ENCODE assay signal across 14 mouse cellular contexts in the genomic region with DNA sequence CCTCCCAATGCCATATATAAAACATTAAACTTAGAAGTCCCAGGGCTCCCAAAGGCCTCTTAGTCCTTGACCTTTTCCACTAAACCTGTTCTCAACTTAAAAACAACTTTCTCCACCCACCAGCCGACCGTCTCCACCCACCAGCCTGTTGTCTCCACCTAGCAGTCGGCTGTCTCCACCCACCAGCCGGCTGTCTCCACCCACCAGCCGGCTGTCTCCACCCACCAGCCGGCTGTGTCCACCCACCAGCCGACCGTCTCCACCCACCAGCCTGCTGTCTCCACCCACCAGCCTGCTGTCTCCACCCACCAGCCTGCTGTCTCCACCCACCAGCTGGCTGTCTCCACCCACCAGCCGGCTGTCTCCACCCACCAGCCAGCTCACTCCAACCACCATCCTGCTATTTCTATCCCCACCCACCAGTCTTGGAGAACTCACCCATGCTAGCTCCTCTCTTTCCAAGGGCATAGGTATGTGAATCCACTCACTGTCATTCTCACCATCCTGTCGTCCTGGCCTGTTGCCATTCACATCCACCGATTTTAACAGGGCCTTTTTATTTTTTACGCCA. TPM values are rescaled to one million over a fixed set of nuclear protein-coding genes. Genes with fewer than 3 reads are reported as not detected.
A peak's percentile ranks its signal among the peaks of the same experiment; 100 is the strongest.
DNase-seq lines count a peak whose midpoint lies in the region; ATAC-seq and TF ChIP-seq lines count a peak whose summit lies in the region.
"Had no signal": no experiment of that assay in that cellular context is flagged by ENCODE, and none has a peak within 500 bp of the region (broad histone marks: within the 10 kb centered on the region; RNA-seq: fewer than 3 reads in every experiment).

No protein-coding gene starts in this region.

- no peaks in the 10 kb centered on the region for H3K4me1 ChIP-seq in ES-Bruce4 (ENCODE audit: control insufficient read depth, insufficient read depth, low read length)
- peaks cover 0 to 4% of the 10 kb centered on the region in 2 experiments; a peak in 2 of 4 replicates for H3K4me1 ChIP-seq in liver, embryonic 14.5 days (replicated peaks; ENCODE audit: control insufficient read depth in 2 of 2, insufficient read depth in 2 of 2, low read length in 1 of 2)
- H3K4me1 ChIP-seq: hindbrain, embryonic 12.5 days had no signal

- H3K36me3 ChIP-seq in ES-Bruce4 (ENCODE audit: control insufficient read depth, insufficient read depth, low read length, poor library complexity, severe bottlenecking) = no peaks in the 10 kb centered on the region
- no peaks in the 10 kb centered on the region for H3K36me3 ChIP-seq in liver, embryonic 14.5 days (replicated peaks; ENCODE audit: control insufficient read depth, insufficient read depth, low read depth)
- H3K36me3 ChIP-seq: hindbrain, embryonic 12.5 days; liver, embryonic 15.5 days had no signal

- TF ChIP-seq EP300 in ES-Bruce4 (IDR thresholded peaks at IDR 0.05; ENCODE audit: insufficient read depth, low read depth, low read length) = no peak
- no peak for TF ChIP-seq EP300 in liver, embryonic 14.5 days (IDR thresholded peaks at IDR 0.05; ENCODE audit: low read depth)

- TF ChIP-seq POLR2A in ES-Bruce4 (IDR thresholded peaks at IDR 0.05; ENCODE audit: insufficient read depth, low read length) = peak; percentile 14

- no peak overlapping the region for H3K4me2 ChIP-seq in liver, embryonic 14.5 days (ENCODE audit: low read depth)
- H3K4me2 ChIP-seq: heart, embryonic 11.5 days; hindbrain, embryonic 12.5 days; liver, embryonic 15.5 days had no signal

- H3K27me3 ChIP-seq in ES-Bruce4 (ENCODE audit: control insufficient read depth, insufficient read depth, low read length, poor library complexity, severe bottlenecking) = no peaks in the 10 kb centered on the region
- no peaks in the 10 kb centered on the region for H3K27me3 ChIP-seq in liver, embryonic 14.5 days (ENCODE audit: control insufficient read depth, insufficient read depth, low read length)
- H3K27me3 ChIP-seq: hindbrain, embryonic 12.5 days; liver, embryonic 15.5 days had no signal

- WGBS in liver, embryonic 14.5 days (ENCODE audit: insufficient replicate concordance) = 49% methylated on average over 12 of the region's 12 CpGs

- no peak overlapping the region for H3K4me3 ChIP-seq in ES-Bruce4 (ENCODE audit: low read depth, low read length)
- H3K4me3 ChIP-seq in liver, embryonic 14.5 days (ENCODE audit: insufficient read depth in 1 of 2, low read depth in 2 of 2, low read length in 2 of 2) = no peak overlapping the region
- H3K4me3 ChIP-seq: hindbrain, embryonic 12.5 days; liver, embryonic 15.5 days had no signal

- no peak overlapping the region for H3K27ac ChIP-seq in ES-Bruce4 (ENCODE audit: insufficient read depth, low read length)
- H3K27ac ChIP-seq in liver, embryonic 14.5 days = no peak overlapping the region
- H3K27ac ChIP-seq: hindbrain, embryonic 12.5 days; liver, embryonic 15.5 days had no signal

- no peak for TF ChIP-seq CTCF in ES-Bruce4 (IDR thresholded peaks at IDR 0.05; ENCODE audit: low read depth, low read length)
- no peak for TF ChIP-seq CTCF in liver, embryonic 14.5 days (IDR thresholded peaks at IDR 0.05; ENCODE audit: low read depth)

- peak; percentile 27 to 32 for DNase-seq in left cerebral cortex, adult 18-20 months (ENCODE audit: low spot score in 2 of 2)
- DNase-seq in left cerebral cortex, adult 8-10 months (ENCODE audit: low spot score in 2 of 2) = no peak
- peak; percentile 67 for DNase-seq in R1 (ENCODE audit: low read depth, low spot score)
- no peak for DNase-seq in liver, embryonic 14.5 days (ENCODE audit: low read depth in 3 of 3, low spot score in 3 of 3)
- no peak for DNase-seq in gastrocnemius, postnatal 10 days
- no peak for DNase-seq in testis, postnatal 14 days (ENCODE audit: low spot score)
- DNase-seq in thymus, postnatal 14 days = no peak
- DNase-seq: embryo, embryonic 11 days; kidney, adult 2 months had no signal

- H3K9me3 ChIP-seq in ES-Bruce4 (replicated peaks; ENCODE audit: control insufficient read depth, insufficient read depth, low read length, poor library complexity, severe bottlenecking) = no peaks in the 10 kb centered on the region
- H3K9me3 ChIP-seq in liver, embryonic 14.5 days (ENCODE audit: control insufficient read depth, low read length) = no peaks in the 10 kb centered on the region
- H3K9me3 ChIP-seq: hindbrain, embryonic 12.5 days; liver, embryonic 15.5 days had no signal

- ATAC-seq in liver, embryonic 14.5 days (ENCODE audit: insufficient read depth) = peak; percentile 31; the same call in 1 of the 2 replicates

- H3K9ac ChIP-seq in ES-Bruce4 (ENCODE audit: low read depth, poor library complexity, severe bottlenecking) = no peak overlapping the region
- no peak overlapping the region for H3K9ac ChIP-seq in liver, embryonic 14.5 days (replicated peaks)
- H3K9ac ChIP-seq: hindbrain, embryonic 12.5 days; liver, embryonic 15.5 days had no signal

RNA-seq across cellular contexts. Expression of gene Mettl7a3, which starts 10.6 kb away (rescaled TPM):
- under 1 TPM in 1 of 2 experiments, not detected in 1; 0.35 TPM for total RNA-seq in left cerebral cortex, adult 18-20 months (2021)
- under 1 TPM; 0.23 to 0.30 (median 0.28) TPM for total RNA-seq in left cerebral cortex, adult 8-10 months (2022)
- polyA plus RNA-seq in ES-Bruce4 (2011; ENCODE audit: insufficient read depth, insufficient read length, low read depth, missing spikeins) = not detected in 2 replicates
- polyA plus RNA-seq in liver, embryonic 14.5 days (2012; rRNA removed) = not detected in 2 replicates
- polyA plus RNA-seq in liver, embryonic 14.5 days (2014; fragmentation: Nextera tagmentation; extraction: Ambion mirVana) = not detected in 2 replicates
- total RNA-seq in gastrocnemius, postnatal 10 days (2021) = under 1 TPM; 0.19 to 0.20 TPM
- polyA plus RNA-seq: heart, embryonic 11.5 days; liver, embryonic 15.5 days; stomach, embryonic 16.5 days had no signal

RNA-seq across cellular contexts. Expression of gene Mettl7a1, which starts 20.2 kb away (rescaled TPM):
- total RNA-seq in left cerebral cortex, adult 18-20 months (2021) = 10 to 100 TPM; 32.2 to 35.0 TPM
- total RNA-seq in left cerebral cortex, adult 8-10 months (2022) = 10 to 100 TPM; 26.4 to 33.2 (median 32.4) TPM
- polyA plus RNA-seq in ES-Bruce4 (2011; ENCODE audit: insufficient read depth, insufficient read length, low read depth, missing spikeins) = 9.7 and 11.5 TPM in 2 replicates
- polyA plus RNA-seq in liver, embryonic 14.5 days (2012; rRNA removed) = 19.1 and 22.9 TPM in 2 replicates
- 4.0 and 4.7 TPM in 2 replicates for polyA plus RNA-seq in liver, embryonic 14.5 days (2014; fragmentation: Nextera tagmentation; extraction: Ambion mirVana)
- 10 to 100 TPM; 17.7 to 18.5 TPM for total RNA-seq in gastrocnemius, postnatal 10 days (2021)

RNA-seq across cellular contexts. Expression of gene Methig1, which starts 28.8 kb away (rescaled TPM):
- total RNA-seq in left cerebral cortex, adult 18-20 months (2021) = not detected
- under 1 TPM in 1 of 4 experiments, not detected in 3; 0.57 TPM for total RNA-seq in left cerebral cortex, adult 8-10 months (2022)
- polyA plus RNA-seq in ES-Bruce4 (2011; ENCODE audit: insufficient read depth, insufficient read length, low read depth, missing spikeins) = not detected in 2 replicates
- 0.04 TPM in 1 of 2 replicates, not detected in the other for polyA plus RNA-seq in liver, embryonic 14.5 days (2012; rRNA removed)
- polyA plus RNA-seq in liver, embryonic 14.5 days (2014; fragmentation: Nextera tagmentation; extraction: Ambion mirVana) = 0.09 TPM in 1 of 2 replicates, not detected in the other
- not detected for total RNA-seq in gastrocnemius, postnatal 10 days (2021)
- polyA plus RNA-seq: heart, embryonic 11.5 days; hindbrain, embryonic 12.5 days had no signal

RNA-seq across cellular contexts. Expression of gene Mettl7a2, which starts 28.9 kb away (rescaled TPM):
- under 1 TPM; 0.65 to 0.84 TPM for total RNA-seq in left cerebral cortex, adult 18-20 months (2021)
- 1 to 10 TPM in 1 of 4 experiments, under 1 TPM in 1, not detected in 2; 0.78 to 1.0 TPM for total RNA-seq in left cerebral cortex, adult 8-10 months (2022)
- polyA plus RNA-seq in ES-Bruce4 (2011; ENCODE audit: insufficient read depth, insufficient read length, low read depth, missing spikeins) = not detected in 2 replicates
- polyA plus RNA-seq in liver, embryonic 14.5 days (2012; rRNA removed) = not detected in 2 replicates
- polyA plus RNA-seq in liver, embryonic 14.5 days (2014; fragmentation: Nextera tagmentation; extraction: Ambion mirVana) = 0.11 TPM in 1 of 2 replicates, not detected in the other
- under 1 TPM; 0.31 to 0.77 TPM for total RNA-seq in gastrocnemius, postnatal 10 days (2021)
- polyA plus RNA-seq: heart, embryonic 11.5 days; hindbrain, embryonic 12.5 days; liver, embryonic 15.5 days; stomach, embryonic 16.5 days had no signal

RNA-seq across cellular contexts. Expression of gene Higd1c, which starts 40.2 kb away (rescaled TPM):
- total RNA-seq in left cerebral cortex, adult 18-20 months (2021) = not detected
- total RNA-seq in left cerebral cortex, adult 8-10 months (2022) = not detected
- polyA plus RNA-seq in ES-Bruce4 (2011; ENCODE audit: insufficient read depth, insufficient read length, low read depth, missing spikeins) = not detected in 2 replicates
- not detected in 2 replicates for polyA plus RNA-seq in liver, embryonic 14.5 days (2012; rRNA removed)
- not detected in 2 replicates for polyA plus RNA-seq in liver, embryonic 14.5 days (2014; fragmentation: Nextera tagmentation; extraction: Ambion mirVana)
- not detected for total RNA-seq in gastrocnemius, postnatal 10 days (2021)
- polyA plus RNA-seq: heart, embryonic 11.5 days; hindbrain, embryonic 12.5 days; liver, embryonic 15.5 days; stomach, embryonic 16.5 days had no signal

Comparison
In these comparisons a context has a peak if more than half of its experiments do, and no peak if none do; other contexts are left out.
1. DNase-seq: peak in left cerebral cortex, adult 18-20 months (2 of 2) and R1 (single experiment); none in left cerebral cortex, adult 8-10 months (0 of 2), liver, embryonic 14.5 days (0 of 3), gastrocnemius, postnatal 10 days (single experiment), testis, postnatal 14 days (single experiment) and thymus, postnatal 14 days (single experiment).